Mouse (Mus musculus) limb, embryonic 11.5 days (tissue): ENCODE results near the gene Smtn. TPM values are rescaled to one million over a fixed set of nuclear protein-coding genes. Genes with fewer than 3 reads are reported as not detected.
A peak's percentile ranks its signal among the peaks of the same experiment; 100 is the strongest.

Experiments
- ATAC-seq: fragments of 200-750 bp; cut with Nextera tagmentation; 2 replicates; pipeline ENCODE4 v1.8.0; 2017; ENCODE audit warnings: low read depth; ENCODE audit not compliant: insufficient number of reproducible peaks, low FRiP score, low TSS enrichment
- DNase-seq: peaks from one replicate; pipeline ENCODE4 v3.0.0-alpha.2; 2015; ENCODE audit warnings: low spot score
- H3K27ac ChIP-seq: fragments of 300-500 bp; sonication (generic); replicated peaks from 2 replicates; pipeline ENCODE4 v1.5.1; 2014; ENCODE audit warnings: low read depth, mild to moderate bottlenecking, low read length
- H3K27me3 ChIP-seq: fragments of 300-500 bp; sonication (generic); 2 replicates; pipeline ENCODE4 v1.6.1; 2014; ENCODE audit warnings: mild to moderate bottlenecking, low read length, mixed read lengths; ENCODE audit not compliant: control insufficient read depth, insufficient read depth
- H3K36me3 ChIP-seq: fragments of 300-500 bp; sonication (generic); 2 replicates; pipeline ENCODE4 v1.6.1; 2014; ENCODE audit warnings: mild to moderate bottlenecking, low read length, moderate library complexity, mixed read lengths; ENCODE audit not compliant: control insufficient read depth, insufficient read depth
- H3K4me1 ChIP-seq: fragments of 300-500 bp; sonication (generic); 2 replicates; pipeline ENCODE4 v1.6.1; 2014; ENCODE audit warnings: low read length, mixed read lengths; ENCODE audit not compliant: control insufficient read depth, insufficient read depth
- H3K4me2 ChIP-seq: fragments of 300-500 bp; sonication (generic); 2 replicates; pipeline ENCODE4 v1.6.1; 2014; ENCODE audit warnings: low read depth, mild to moderate bottlenecking, moderate library complexity; ENCODE audit not compliant: severe bottlenecking
- H3K4me3 ChIP-seq: fragments of 300-500 bp; sonication (generic); 2 replicates; pipeline ENCODE4 v1.5.1; 2014; ENCODE audit warnings: low read depth, low read length
- H3K9ac ChIP-seq: fragments of 300-500 bp; sonication (generic); 2 replicates; pipeline ENCODE4 v1.6.1; 2014; ENCODE audit warnings: mild to moderate bottlenecking, low read length
- H3K9me3 ChIP-seq: fragments of 300-500 bp; sonication (generic); 2 replicates; pipeline ENCODE4 v1.6.1; 2016; ENCODE audit warnings: low read length; ENCODE audit not compliant: control insufficient read depth
- WGBS: fragments of 180-500 bp; shearing (Covaris S2); extraction: QIAGEN DNeasy Blood & Tissue Kit; methylation state at CpG from one replicate; pipeline ENCODE4 v1.1.7; 2014; 5-methylcytosine and 5-hydroxymethylcytosine counted together
- polyA plus RNA-seq: library from polyadenylated mRNA; unstranded; fragments of >200 nt; fragmentation: Nextera tagmentation; extraction: Ambion mirVana; gene quantifications from 2 replicates; pipeline ENCODE4 v1.2.1, GENCODE M21; 2014

Smtn gene
- polyA plus RNA-seq, 1 experiment from 2014 or later = 38.8 TPM

- Histone ChIP-seq H3K4me3 (no peak overlapping the region), H3K4me2 (no peak overlapping the region), H3K27me3 (no peaks in the 10 kb centered on the region), H3K9me3 (no peaks in the 10 kb centered on the region), H3K27ac (no peak overlapping the region), H3K4me1 (peaks cover 2% of the 10 kb centered on the region; the same call in 1 of the 2 replicates), H3K36me3 (no peaks in the 10 kb centered on the region), H3K9ac (no peak overlapping the region)
- WGBS = 87% methylated on average over 10 of the region's 10 CpGs
- DNase-seq (no peak), ATAC-seq (no peak)
Measured at GRCm38 (mm10) chr11:3578050-3578725, 37.8 kb upstream of the Smtn start.

- Histone ChIP-seq H3K27ac (no peak overlapping the region), H3K9me3 (no peaks in the 10 kb centered on the region; the same call in 1 of the 2 replicates), H3K36me3 (no peaks in the 10 kb centered on the region), H3K4me2 (no peak overlapping the region), H3K9ac (no peak overlapping the region), H3K27me3 (no peaks in the 10 kb centered on the region), H3K4me1 (peaks cover 6% of the 10 kb centered on the region; the same call in 1 of the 2 replicates), H3K4me3 (no peak overlapping the region)
- 52% methylated on average over 3 of the region's 3 CpGs for WGBS
- no peak for DNase-seq
- ATAC-seq = no peak
Measured at GRCm38 (mm10) chr11:3575238-3575637, 34.8 kb upstream of the Smtn start.

- WGBS = 10% methylated on average over 9 of the region's 9 CpGs
- Histone ChIP-seq H3K36me3 (no peaks in the 10 kb centered on the region), H3K9me3 (no peaks in the 10 kb centered on the region; the same call in 1 of the 2 replicates), H3K27me3 (no peaks in the 10 kb centered on the region), H3K4me1 (peaks cover 6% of the 10 kb centered on the region; the same call in 1 of the 2 replicates), H3K27ac (peak overlapping the region; percentile 52; the same call in 1 of the 2 replicates), H3K4me3 (no peak overlapping the region), H3K9ac (peak overlapping the region; percentile 47; the same call in 1 of the 2 replicates), H3K4me2 (no peak overlapping the region)
- ATAC-seq (no peak), DNase-seq (peak; percentile 52)
Measured at GRCm38 (mm10) chr11:3573092-3573491, 32.7 kb upstream of the Smtn start.

- Histone ChIP-seq H3K9me3 (no peaks in the 10 kb centered on the region; the same call in 1 of the 2 replicates), H3K4me3 (no peak overlapping the region), H3K4me2 (no peak overlapping the region), H3K4me1 (peaks cover 6% of the 10 kb centered on the region; the same call in 1 of the 2 replicates), H3K27ac (no peak overlapping the region), H3K36me3 (no peaks in the 10 kb centered on the region), H3K9ac (no peak overlapping the region), H3K27me3 (no peaks in the 10 kb centered on the region)
- WGBS = 90% methylated on average over 6 of the region's 6 CpGs
- no peak for ATAC-seq
- DNase-seq = no peak
Measured at GRCm38 (mm10) chr11:3572181-3572580, 31.8 kb upstream of the Smtn start.

GRCm38 (mm10) chr11:3570321-3570720 lies 29.9 kb upstream of the Smtn start:
- no peaks in the 10 kb centered on the region for H3K36me3 ChIP-seq
- WGBS = 85% methylated on average over 8 of the region's 8 CpGs
- no peak overlapping the region for H3K9ac ChIP-seq
- H3K4me2 ChIP-seq = no peak overlapping the region
- no peak for ATAC-seq
- no peaks in the 10 kb centered on the region for H3K27me3 ChIP-seq
- DNase-seq = no peak
- no peaks in the 10 kb centered on the region; the same call in 1 of the 2 replicates for H3K9me3 ChIP-seq
- no peak overlapping the region for H3K27ac ChIP-seq
- peaks cover 6% of the 10 kb centered on the region; the same call in 1 of the 2 replicates for H3K4me1 ChIP-seq
- H3K4me3 ChIP-seq = no peak overlapping the region

- no peak for DNase-seq
- ATAC-seq = no peak
- H3K9me3 ChIP-seq = no peaks in the 10 kb centered on the region; the same call in 1 of the 2 replicates
- no peak overlapping the region for H3K27ac ChIP-seq
- no peak overlapping the region for H3K4me2 ChIP-seq
- no peaks in the 10 kb centered on the region for H3K36me3 ChIP-seq
- no peak overlapping the region for H3K4me3 ChIP-seq
- H3K4me1 ChIP-seq = peaks cover 1% of the 10 kb centered on the region; the same call in 1 of the 2 replicates
- no peak overlapping the region for H3K9ac ChIP-seq
- no peaks in the 10 kb centered on the region for H3K27me3 ChIP-seq
- 96% methylated on average over 1 of the region's 1 CpGs for WGBS
Measured at GRCm38 (mm10) chr11:3567896-3568295, 27.5 kb upstream of the Smtn start.

- no peak overlapping the region for H3K27ac ChIP-seq
- H3K4me1 ChIP-seq = no peaks in the 10 kb centered on the region
- 97% methylated on average over 4 of the region's 4 CpGs for WGBS
- H3K9ac ChIP-seq = no peak overlapping the region
- DNase-seq = no peak
- H3K9me3 ChIP-seq = no peaks in the 10 kb centered on the region
- no peaks in the 10 kb centered on the region for H3K36me3 ChIP-seq
- no peaks in the 10 kb centered on the region for H3K27me3 ChIP-seq
- H3K4me3 ChIP-seq = no peak overlapping the region
- H3K4me2 ChIP-seq = no peak overlapping the region
- ATAC-seq = no peak
Measured at GRCm38 (mm10) chr11:3566018-3566417, 25.6 kb upstream of the Smtn start.

GRCm38 (mm10) chr11:3564451-3564850 lies 24.0 kb upstream of the Smtn start:
- DNase-seq (no peak), ATAC-seq (no peak)
- no peaks in the 10 kb centered on the region for H3K27me3 ChIP-seq
- no peak overlapping the region for H3K27ac ChIP-seq
- H3K4me1 ChIP-seq = no peaks in the 10 kb centered on the region
- H3K9ac ChIP-seq = no peak overlapping the region
- WGBS = 66% methylated on average over 7 of the region's 7 CpGs
- no peaks in the 10 kb centered on the region for H3K36me3 ChIP-seq
- H3K9me3 ChIP-seq = no peaks in the 10 kb centered on the region
- H3K4me3 ChIP-seq = no peak overlapping the region
- H3K4me2 ChIP-seq = no peak overlapping the region
